Mouse (Mus musculus) heart, postnatal 0 days (tissue): ENCODE results near the gene Rsph3b.

ENCODE experiments used
- CTCF ChIP-seq: IDR thresholded peaks from 2 replicates; pipeline ENCODE4 v1.5.1; 2016; ENCODE audit warnings: antibody characterized with exemption, control low read depth, low read depth
- EP300 ChIP-seq: IDR thresholded peaks from 2 replicates; pipeline ENCODE4 v1.6.1; 2016; ENCODE audit warnings: antibody characterized with exemption, low read depth

DNA sequence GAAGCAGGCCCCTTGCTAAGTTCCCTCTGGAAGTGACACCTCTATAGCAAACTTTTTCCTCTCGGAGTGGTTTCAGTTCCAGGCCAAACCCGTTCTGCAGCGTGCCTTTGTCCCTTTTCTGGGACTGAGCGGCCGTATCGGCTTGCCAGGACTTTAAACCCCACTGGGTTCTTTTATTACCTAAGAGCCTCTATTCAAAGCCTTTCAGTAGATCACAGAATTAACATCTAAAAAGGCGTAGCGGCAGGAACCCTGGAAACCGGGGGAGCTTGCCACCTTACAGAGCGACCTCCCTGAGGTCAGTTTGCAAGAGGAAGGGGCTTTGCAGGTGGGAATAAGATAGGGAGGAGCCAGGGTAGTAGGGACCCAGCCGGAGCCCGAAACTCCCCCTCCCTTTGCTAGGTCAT, 88.0 kb downstream of the Rsph3b start:
- TF ChIP-seq CTCF: no peak
- no peak for TF ChIP-seq EP300
